Mouse (Mus musculus) left cerebral cortex, adult 18-20 months (tissue): Measurements from ENCODE around the gene Gm28038. TPM values are rescaled to one million over a fixed set of nuclear protein-coding genes. Genes with fewer than 3 reads are reported as not detected.

ENCODE experiments used
- DNase-seq, 2 experiments: peaks; one replicate each; pipeline ENCODE4 v3.0.0; 2021 to 2022; ENCODE audit warnings: low spot score in 2 of 2, mixed read lengths in 1 of 2
- total RNA-seq, 2 experiments: library from RNA; stranded (reverse); gene quantifications; 2 replicates each; pipeline ENCODE4 v1.2.3; 2021

The Gm28038 gene
- total RNA-seq, 2 experiments from 2014 or later: not detected

GRCm38 (mm10) chr2:30285004-30285403 is 4.2 kb downstream of the Gm28038 start:
- no peak for DNase-seq

- peak; percentile 19 to 27 for DNase-seq
Measured at GRCm38 (mm10) chr2:30285416-30286181, 4.8 kb downstream of the Gm28038 start.

GRCm38 (mm10) chr2:30286192-30287026 is 5.6 kb downstream of the Gm28038 start, which contains the start of the genes Dolk and Nup188:
Gene Dolk, minus strand, starts transcription at chr2:30286334.
Gene Nup188, plus strand, starts transcription at chr2:30286397.
- DNase-seq: peak; percentile 96 to 98

GRCm38 (mm10) chr2:30287027-30287373 is 6.2 kb downstream of the Gm28038 start:
- DNase-seq: no peak

- no peak for DNase-seq
Measured at GRCm38 (mm10) chr2:30299525-30299924, 18.7 kb downstream of the Gm28038 start.

GRCm38 (mm10) chr2:30299966-30300365 is 19.1 kb downstream of the Gm28038 start:
- no peak for DNase-seq

GRCm38 (mm10) chr2:30306087-30306486 is 25.2 kb downstream of the Gm28038 start:
- DNase-seq: no peak

- DNase-seq: no peak
Measured at GRCm38 (mm10) chr2:30309351-30309750, 28.5 kb downstream of the Gm28038 start.

GRCm38 (mm10) chr2:30311481-30311880 is 30.6 kb downstream of the Gm28038 start:
- DNase-seq: peak in 1 of 2 experiments; percentile 13

- DNase-seq: no peak
Measured at GRCm38 (mm10) chr2:30316136-30316535, 35.3 kb downstream of the Gm28038 start.

- DNase-seq: peak in 1 of 2 experiments; percentile 4
Measured at GRCm38 (mm10) chr2:30316955-30317354, 36.1 kb downstream of the Gm28038 start.

GRCm38 (mm10) chr2:30319260-30319659 is 38.4 kb downstream of the Gm28038 start:
- no peak for DNase-seq

- DNase-seq: no peak
Measured at GRCm38 (mm10) chr2:30323111-30323510, 42.3 kb downstream of the Gm28038 start.

- no peak for DNase-seq
Measured at GRCm38 (mm10) chr2:30325296-30325695, 44.5 kb downstream of the Gm28038 start.

GRCm38 (mm10) chr2:30327276-30327675 is 46.4 kb downstream of the Gm28038 start:
- DNase-seq: no peak

- no peak for DNase-seq
Measured at GRCm38 (mm10) chr2:30328791-30329190, 47.9 kb downstream of the Gm28038 start.

GRCm38 (mm10) chr2:30335324-30335723 is 54.5 kb downstream of the Gm28038 start:
- DNase-seq: no peak

- DNase-seq: peak in 1 of 2 experiments; percentile 44
Measured at GRCm38 (mm10) chr2:30336174-30336915, 55.5 kb downstream of the Gm28038 start.

GRCm38 (mm10) chr2:30337179-30337578 is 56.3 kb downstream of the Gm28038 start:
- DNase-seq: no peak

- DNase-seq: no peak
Measured at GRCm38 (mm10) chr2:30342061-30342460, 61.2 kb downstream of the Gm28038 start.

- no peak for DNase-seq
Measured at GRCm38 (mm10) chr2:30342544-30342943, 61.7 kb downstream of the Gm28038 start.
